In genomic region chr10:19177895-19178294, GRCm38 (mm10) we compare ENCODE assay signal across 23 mouse cellular contexts.
"Had no signal": no experiment of that assay in that cellular context is flagged by ENCODE, and none has a peak within 500 bp of the region (broad histone marks: within the 10 kb centered on the region; RNA-seq: fewer than 3 reads in every experiment).

No protein-coding gene starts in this region.

- H3K4me1 ChIP-seq: heart, embryonic 10.5 days; heart, embryonic 13.5 days; heart, embryonic 15.5 days; hindbrain, embryonic 13.5 days; hindbrain, embryonic 15.5 days; limb, embryonic 13.5 days; limb, embryonic 15.5 days; liver, embryonic 12.5 days had no signal

- H3K9ac ChIP-seq: heart, embryonic 13.5 days; heart, embryonic 15.5 days; hindbrain, embryonic 13.5 days; hindbrain, embryonic 15.5 days; limb, embryonic 13.5 days; limb, embryonic 15.5 days; liver, embryonic 12.5 days; liver, embryonic 14.5 days had no signal

- H3K27ac ChIP-seq: heart, embryonic 10.5 days; heart, embryonic 13.5 days; heart, embryonic 15.5 days; hindbrain, embryonic 13.5 days; hindbrain, embryonic 15.5 days; hindbrain, postnatal 0 days; layer of hippocampus, adult 2 months; left cerebral cortex, adult 2 months; limb, embryonic 13.5 days; limb, embryonic 15.5 days; liver, embryonic 12.5 days; liver, embryonic 14.5 days had no signal

- H3K9me3 ChIP-seq: heart, embryonic 15.5 days; hindbrain, embryonic 15.5 days; limb, embryonic 13.5 days; limb, embryonic 15.5 days; liver, embryonic 12.5 days had no signal

- ATAC-seq: hindbrain, postnatal 0 days; liver, embryonic 12.5 days had no signal

- H3K36me3 ChIP-seq: heart, embryonic 10.5 days; heart, embryonic 13.5 days; heart, embryonic 15.5 days; hindbrain, embryonic 13.5 days; hindbrain, embryonic 15.5 days; limb, embryonic 13.5 days; limb, embryonic 15.5 days; liver, embryonic 12.5 days had no signal

- H3K4me3 ChIP-seq: heart, embryonic 10.5 days; heart, embryonic 13.5 days; heart, embryonic 15.5 days; hindbrain, embryonic 13.5 days; hindbrain, embryonic 15.5 days; layer of hippocampus, adult 2 months; left cerebral cortex, adult 2 months; limb, embryonic 13.5 days; limb, embryonic 15.5 days; liver, embryonic 12.5 days had no signal

- H3K27me3 ChIP-seq: heart, embryonic 13.5 days; heart, embryonic 15.5 days; hindbrain, embryonic 13.5 days; hindbrain, embryonic 15.5 days; limb, embryonic 13.5 days; limb, embryonic 15.5 days; liver, embryonic 12.5 days had no signal

- H3K4me2 ChIP-seq: heart, embryonic 13.5 days; heart, embryonic 15.5 days; hindbrain, embryonic 13.5 days; hindbrain, embryonic 15.5 days; limb, embryonic 13.5 days; limb, embryonic 15.5 days; liver, embryonic 12.5 days had no signal

- DNase-seq: gastrocnemius, postnatal 14 days; gastrocnemius, postnatal 36 days; heart, adult 18-20 months; heart, postnatal 14 days; heart, postnatal 36 days; kidney, adult 18-20 months; kidney, adult 8-10 months; kidney, postnatal 10 days; kidney, postnatal 25 days; kidney, postnatal 4 days; left cerebral cortex, postnatal 4 days had no signal
